Mouse (Mus musculus): ENCODE data around the gene Flvcr1. TPM values are rescaled to one million over a fixed set of nuclear protein-coding genes. Genes with fewer than 3 reads are reported as not detected.

Flvcr1 gene
- polyA plus RNA-seq, 1 experiment from 2014 or later: 8.5 TPM

- Histone ChIP-seq H3K27me3 (ENCODE audit: control insufficient read depth, insufficient read depth, low read length) (no peaks in the 10 kb centered on the region), H3K9ac (ENCODE audit: low read depth, low read length) (peak within 1 kb of the TSS; percentile 81), H3K4me2 (replicated peaks; ENCODE audit: low read depth, low read length) (peak within 1 kb of the TSS; percentile 95), H3K36me3 (ENCODE audit: control insufficient read depth, insufficient read depth, low read length) (peaks cover 13% of the 10 kb centered on the region), H3K4me1 (ENCODE audit: control insufficient read depth, insufficient read depth, low read length) (peaks cover 10% of the 10 kb centered on the region), H3K27ac (ENCODE audit: low read depth, low read length) (peak within 1 kb of the TSS; percentile 85), H3K4me3 (ENCODE audit: low read length) (peak within 1 kb of the TSS; percentile 63), H3K9me3 (ENCODE audit: control insufficient read depth, low read length) (no peaks in the 10 kb centered on the region)
- peak; percentile 98 for ATAC-seq (ENCODE audit: low FRiP score, low TSS enrichment)
- WGBS: 1% methylated on average over 38 of the region's 38 CpGs
Observed at GRCm38 (mm10) chr1:190979100-190979563, 46.8 kb downstream of the Flvcr1 start, which contains the start of gene Vash2. TSS of gene Vash2 (minus strand) at chr1:190979296.

GRCm38 (mm10) chr1:190978511-190979073 is 47.4 kb downstream of the Flvcr1 start:
- peak overlapping the region; percentile 81 for H3K9ac ChIP-seq (ENCODE audit: low read depth, low read length)
- peak overlapping the region; percentile 95 for H3K4me2 ChIP-seq (replicated peaks; ENCODE audit: low read depth, low read length)
- under 1% methylated on average over 38 of the region's 46 CpGs for WGBS
- peak; percentile 67 for ATAC-seq (ENCODE audit: low FRiP score, low TSS enrichment)
- H3K27me3 ChIP-seq (ENCODE audit: control insufficient read depth, insufficient read depth, low read length): no peaks in the 10 kb centered on the region
- no peaks in the 10 kb centered on the region for H3K9me3 ChIP-seq (ENCODE audit: control insufficient read depth, low read length)
- H3K4me3 ChIP-seq (ENCODE audit: low read length): peak overlapping the region; percentile 63
- H3K36me3 ChIP-seq (ENCODE audit: control insufficient read depth, insufficient read depth, low read length): peaks cover 18% of the 10 kb centered on the region
- H3K4me1 ChIP-seq (ENCODE audit: control insufficient read depth, insufficient read depth, low read length): peaks cover 10% of the 10 kb centered on the region
- H3K27ac ChIP-seq (ENCODE audit: low read depth, low read length): peak overlapping the region; percentile 85

GRCm38 (mm10) chr1:190978001-190978400 is 48.0 kb downstream of the Flvcr1 start:
- H3K27ac ChIP-seq (ENCODE audit: low read depth, low read length): no peak overlapping the region
- under 1% methylated on average over 21 of the region's 22 CpGs for WGBS
- H3K4me1 ChIP-seq (ENCODE audit: control insufficient read depth, insufficient read depth, low read length): peaks cover 10% of the 10 kb centered on the region
- ATAC-seq (ENCODE audit: low FRiP score, low TSS enrichment): 0 out of 2 replicates have a peak, but pooled peaks have one; percentile 12
- no peaks in the 10 kb centered on the region for H3K9me3 ChIP-seq (ENCODE audit: control insufficient read depth, low read length)
- H3K9ac ChIP-seq (ENCODE audit: low read depth, low read length): peak overlapping the region; percentile 81
- H3K36me3 ChIP-seq (ENCODE audit: control insufficient read depth, insufficient read depth, low read length): peaks cover 24% of the 10 kb centered on the region
- peak overlapping the region; percentile 95 for H3K4me2 ChIP-seq (replicated peaks; ENCODE audit: low read depth, low read length)
- peak overlapping the region; percentile 63 for H3K4me3 ChIP-seq (ENCODE audit: low read length)
- H3K27me3 ChIP-seq (ENCODE audit: control insufficient read depth, insufficient read depth, low read length): no peaks in the 10 kb centered on the region

GRCm38 (mm10) chr1:190976887-190977573 is 48.9 kb downstream of the Flvcr1 start:
- 22% methylated on average over 11 of the region's 11 CpGs for WGBS
- peak overlapping the region; percentile 81; the same call in 1 of the 2 replicates for H3K9ac ChIP-seq (ENCODE audit: low read depth, low read length)
- H3K4me1 ChIP-seq (ENCODE audit: control insufficient read depth, insufficient read depth, low read length): peaks cover 10% of the 10 kb centered on the region
- H3K27ac ChIP-seq (ENCODE audit: low read depth, low read length): 0 out of 2 replicates have a peak overlapping the region, but pooled peaks have one; percentile 38
- ATAC-seq (ENCODE audit: low FRiP score, low TSS enrichment): no peak
- H3K4me2 ChIP-seq (replicated peaks; ENCODE audit: low read depth, low read length): peak overlapping the region; percentile 95
- peaks cover 33% of the 10 kb centered on the region for H3K36me3 ChIP-seq (ENCODE audit: control insufficient read depth, insufficient read depth, low read length)
- no peaks in the 10 kb centered on the region for H3K9me3 ChIP-seq (ENCODE audit: control insufficient read depth, low read length)
- no peaks in the 10 kb centered on the region for H3K27me3 ChIP-seq (ENCODE audit: control insufficient read depth, insufficient read depth, low read length)
- peak overlapping the region; percentile 63 for H3K4me3 ChIP-seq (ENCODE audit: low read length)

DNA sequence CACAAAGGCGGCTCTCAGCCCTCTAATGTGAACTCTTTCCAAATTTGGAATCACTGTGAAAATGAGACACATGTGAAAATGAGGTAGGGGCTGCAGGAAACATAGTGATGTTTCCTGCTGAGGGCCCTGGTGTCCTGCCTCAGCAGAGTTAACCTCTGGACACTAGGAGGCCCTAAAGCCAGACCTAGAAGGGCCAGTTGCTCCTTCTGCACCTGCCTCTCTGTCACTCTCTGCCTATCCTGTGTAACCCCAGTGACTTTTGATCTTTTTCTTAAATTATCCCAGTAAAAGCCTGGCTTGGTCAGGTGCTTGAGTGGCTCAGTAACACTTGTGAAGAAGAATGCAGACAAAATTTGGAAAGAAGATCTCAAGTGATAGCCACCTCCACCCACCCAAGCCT is 51.1 kb downstream of the Flvcr1 start:
- 52% methylated on average over 1 of the region's 1 CpGs for WGBS
- H3K36me3 ChIP-seq (ENCODE audit: control insufficient read depth, insufficient read depth, low read length): peaks cover 48% of the 10 kb centered on the region
- no peak overlapping the region for H3K4me3 ChIP-seq (ENCODE audit: low read length)
- no peak overlapping the region for H3K9ac ChIP-seq (ENCODE audit: low read depth, low read length)
- no peaks in the 10 kb centered on the region for H3K27me3 ChIP-seq (ENCODE audit: control insufficient read depth, insufficient read depth, low read length)
- no peak overlapping the region for H3K27ac ChIP-seq (ENCODE audit: low read depth, low read length)
- no peaks in the 10 kb centered on the region for H3K9me3 ChIP-seq (ENCODE audit: control insufficient read depth, low read length)
- peaks cover 10% of the 10 kb centered on the region for H3K4me1 ChIP-seq (ENCODE audit: control insufficient read depth, insufficient read depth, low read length)
- ATAC-seq (ENCODE audit: low FRiP score, low TSS enrichment): no peak
- no peak overlapping the region for H3K4me2 ChIP-seq (replicated peaks; ENCODE audit: low read depth, low read length)

GRCm38 (mm10) chr1:190974191-190974590 is 51.8 kb downstream of the Flvcr1 start:
- WGBS: 86% methylated on average over 8 of the region's 8 CpGs
- Histone ChIP-seq H3K36me3 (ENCODE audit: control insufficient read depth, insufficient read depth, low read length) (peaks cover 50% of the 10 kb centered on the region), H3K27me3 (ENCODE audit: control insufficient read depth, insufficient read depth, low read length) (no peaks in the 10 kb centered on the region), H3K27ac (ENCODE audit: low read depth, low read length) (no peak overlapping the region), H3K9me3 (ENCODE audit: control insufficient read depth, low read length) (no peaks in the 10 kb centered on the region), H3K9ac (ENCODE audit: low read depth, low read length) (no peak overlapping the region), H3K4me3 (ENCODE audit: low read length) (no peak overlapping the region), H3K4me2 (replicated peaks; ENCODE audit: low read depth, low read length) (no peak overlapping the region), H3K4me1 (ENCODE audit: control insufficient read depth, insufficient read depth, low read length) (peaks cover 10% of the 10 kb centered on the region)
- no peak for ATAC-seq (ENCODE audit: low FRiP score, low TSS enrichment)

DNA sequence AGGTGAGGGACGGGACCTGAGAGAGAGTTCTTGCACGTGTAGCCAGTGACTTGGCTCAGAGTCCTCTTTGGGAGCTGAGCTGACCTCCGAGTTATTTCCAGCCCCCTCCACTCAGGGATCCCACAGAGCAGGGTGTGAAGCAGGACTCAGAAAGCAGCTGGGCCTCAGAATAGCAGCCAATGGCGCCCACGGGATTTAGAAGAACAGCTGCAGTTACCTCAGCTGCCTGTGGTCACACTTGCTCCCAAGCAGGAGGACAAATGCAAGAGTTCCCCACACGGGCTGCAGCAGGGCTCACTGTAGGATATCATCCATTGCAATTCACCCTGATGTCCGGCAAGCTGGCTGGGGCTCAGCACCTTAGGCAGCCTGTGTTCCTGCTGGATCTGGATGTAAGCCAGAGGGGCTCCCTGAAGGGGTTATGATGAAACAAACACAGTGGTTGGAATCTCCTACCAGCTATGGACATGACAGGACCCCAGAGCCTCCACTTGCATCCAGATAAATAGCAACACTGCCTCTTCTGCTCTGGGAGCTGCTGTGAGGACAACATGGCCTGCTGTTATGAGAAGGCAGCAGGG is 53.3 kb downstream of the Flvcr1 start:
- no peak for ATAC-seq (ENCODE audit: low FRiP score, low TSS enrichment)
- H3K4me2 ChIP-seq (replicated peaks; ENCODE audit: low read depth, low read length): no peak overlapping the region
- WGBS: 48% methylated on average over 7 of the region's 7 CpGs

GRCm38 (mm10) chr1:190971708-190972610 is 54.0 kb downstream of the Flvcr1 start:
- Histone ChIP-seq H3K27me3 (ENCODE audit: control insufficient read depth, insufficient read depth, low read length) (no peaks in the 10 kb centered on the region), H3K9me3 (ENCODE audit: control insufficient read depth, low read length) (no peaks in the 10 kb centered on the region), H3K4me1 (ENCODE audit: control insufficient read depth, insufficient read depth, low read length) (peaks cover 5% of the 10 kb centered on the region; the same call in 1 of the 2 replicates), H3K4me2 (replicated peaks; ENCODE audit: low read depth, low read length) (no peak overlapping the region), H3K9ac (ENCODE audit: low read depth, low read length) (no peak overlapping the region), H3K27ac (ENCODE audit: low read depth, low read length) (no peak overlapping the region), H3K36me3 (ENCODE audit: control insufficient read depth, insufficient read depth, low read length) (peaks cover 58% of the 10 kb centered on the region), H3K4me3 (ENCODE audit: low read length) (no peak overlapping the region)
- ATAC-seq (ENCODE audit: low FRiP score, low TSS enrichment): no peak
- WGBS: 78% methylated on average over 14 of the region's 14 CpGs

More for the DNA sequence above, 53.3 kb downstream of the Flvcr1 start:
- H3K4me1 ChIP-seq (ENCODE audit: control insufficient read depth, insufficient read depth, low read length): peaks cover 10% of the 10 kb centered on the region
- H3K27me3 ChIP-seq (ENCODE audit: control insufficient read depth, insufficient read depth, low read length): no peaks in the 10 kb centered on the region
- no peak overlapping the region for H3K4me3 ChIP-seq (ENCODE audit: low read length)
- H3K9ac ChIP-seq (ENCODE audit: low read depth, low read length): no peak overlapping the region
- H3K36me3 ChIP-seq (ENCODE audit: control insufficient read depth, insufficient read depth, low read length): peaks cover 58% of the 10 kb centered on the region
- no peaks in the 10 kb centered on the region for H3K9me3 ChIP-seq (ENCODE audit: control insufficient read depth, low read length)
- H3K27ac ChIP-seq (ENCODE audit: low read depth, low read length): no peak overlapping the region
